Mouse (Mus musculus): ENCODE results near the gene Ccdc66. TPM values are rescaled to one million over a fixed set of nuclear protein-coding genes. Genes with fewer than 3 reads are reported as not detected.

Ccdc66 gene
- 10 to 100 TPM; 10.4 to 13.0 TPM for total RNA-seq (2021)
- long read RNA-seq, experiment 1, partial matches to known transcripts, result 1 of 3 reads
- long read RNA-seq, experiment 1, other reads (novel, unspliced or antisense), result 2 of 3 reads
- long read RNA-seq, experiment 2, full-length matches to known transcripts, result 2 of 8 reads
- long read RNA-seq, experiment 2, partial matches to known transcripts, result 3 of 8 reads
- long read RNA-seq, experiment 2, other reads (novel, unspliced or antisense), result 3 of 8 reads

GRCm38 (mm10) chr14:27507894-27508643, at the start of gene Ccdc66:
Gene Ccdc66, minus strand, starts transcription at chr14:27508460.
- peak; percentile 97 to 99 for DNase-seq (ENCODE audit: low spot score in 2 of 2)

- DNase-seq (ENCODE audit: low spot score in 2 of 2), result no peak
Measured at GRCm38 (mm10) chr14:27543838-27544426, 35.7 kb upstream of the Ccdc66 start.

GRCm38 (mm10) chr14:27536441-27536840, 28.2 kb upstream of the Ccdc66 start:
- no peak for DNase-seq (ENCODE audit: low spot score in 2 of 2)

- DNase-seq (ENCODE audit: low spot score in 2 of 2), result no peak
Measured at GRCm38 (mm10) chr14:27524541-27524940, 16.3 kb upstream of the Ccdc66 start.

GRCm38 (mm10) chr14:27508644-27509301, 513 bp upstream of the Ccdc66 start:
- no peak for DNase-seq (ENCODE audit: low spot score in 2 of 2)

GRCm38 (mm10) chr14:27501096-27501495, 7.2 kb downstream of the Ccdc66 start:
- no peak for DNase-seq (ENCODE audit: low spot score in 2 of 2)

GRCm38 (mm10) chr14:27493516-27493915, 14.7 kb downstream of the Ccdc66 start:
- no peak for DNase-seq (ENCODE audit: low spot score in 2 of 2)

GRCm38 (mm10) chr14:27491399-27491798, 16.9 kb downstream of the Ccdc66 start:
- DNase-seq (ENCODE audit: low spot score in 2 of 2), result no peak

GRCm38 (mm10) chr14:27446963-27447362, 61.3 kb downstream of the Ccdc66 start:
- DNase-seq (ENCODE audit: low spot score in 2 of 2), result no peak

- DNase-seq (ENCODE audit: low spot score in 2 of 2), result no peak
Measured at GRCm38 (mm10) chr14:27444851-27445281, 63.4 kb downstream of the Ccdc66 start.

- DNase-seq (ENCODE audit: low spot score in 2 of 2), result no peak
Measured at GRCm38 (mm10) chr14:27440921-27441320, 67.3 kb downstream of the Ccdc66 start.

- DNase-seq (ENCODE audit: low spot score in 2 of 2), result no peak
Measured at GRCm38 (mm10) chr14:27436826-27437225, 71.4 kb downstream of the Ccdc66 start.

- DNase-seq (ENCODE audit: low spot score in 2 of 2), result no peak
Measured at GRCm38 (mm10) chr14:27436116-27436515, 72.1 kb downstream of the Ccdc66 start.

- no peak for DNase-seq (ENCODE audit: low spot score in 2 of 2)
Measured at GRCm38 (mm10) chr14:27432064-27432463, 76.2 kb downstream of the Ccdc66 start.

Other genes with a start within 250 kb of the Ccdc66 start
- 10 to 100 TPM; 22.3 to 24.6 TPM for gene Fam208a, start 79.6 kb downstream of the Ccdc66 start, total RNA-seq (2021)
- gene Erc2, start 114.0 kb upstream of the Ccdc66 start, total RNA-seq (2021), result 10 to 100 TPM; 16.9 to 17.7 TPM